Mouse (Mus musculus): Measurements from ENCODE around the gene Gcnt7.

- no peak for TF ChIP-seq CTCF (IDR thresholded peaks at IDR 0.05; ENCODE audit: low read depth)
- no peak for TF ChIP-seq EP300 (IDR thresholded peaks at IDR 0.05; ENCODE audit: low read depth)
Observed at GRCm38 (mm10) chr2:172498823-172499222, 40.4 kb upstream of the Gcnt7 start.
